Mouse (Mus musculus) intestine, embryonic 15.5 days (tissue): Measurements from ENCODE around the gene Hoxc5. TPM values are rescaled to one million over a fixed set of nuclear protein-coding genes. Genes with fewer than 3 reads are reported as not detected.

ENCODE experiments used
- ATAC-seq: fragments of 200-750 bp; cut with Nextera tagmentation; 2 replicates; pipeline ENCODE4 v1.8.0; 2017; ENCODE audit warnings: moderate TSS enrichment, moderate library complexity
- H3K27ac ChIP-seq: fragments of 300-500 bp; sonication (generic); 2 replicates; pipeline ENCODE4 v1.5.1; 2015; ENCODE audit warnings: mild to moderate bottlenecking, inconsistent platforms
- H3K27me3 ChIP-seq: fragments of 300-500 bp; sonication (generic); replicated peaks from 2 replicates; pipeline ENCODE4 v1.6.1; 2015; ENCODE audit warnings: inconsistent platforms
- H3K36me3 ChIP-seq: fragments of 300-500 bp; sonication (generic); 2 replicates; pipeline ENCODE4 v1.6.1; 2015; ENCODE audit warnings: inconsistent platforms
- H3K4me1 ChIP-seq: fragments of 300-500 bp; sonication (generic); replicated peaks from 2 replicates; pipeline ENCODE4 v1.6.1; 2015; ENCODE audit warnings: inconsistent platforms
- H3K4me2 ChIP-seq: fragments of 300-500 bp; sonication (generic); replicated peaks from 2 replicates; pipeline ENCODE4 v1.6.1; 2015; ENCODE audit warnings: mild to moderate bottlenecking, inconsistent platforms
- H3K4me3 ChIP-seq: fragments of 300-500 bp; sonication (generic); replicated peaks from 2 replicates; pipeline ENCODE4 v1.5.1; 2015; ENCODE audit warnings: inconsistent platforms
- H3K9ac ChIP-seq: fragments of 300-500 bp; sonication (generic); 2 replicates; pipeline ENCODE4 v1.6.1; 2015; ENCODE audit warnings: inconsistent platforms
- H3K9me3 ChIP-seq: fragments of 300-500 bp; sonication (generic); 2 replicates; pipeline ENCODE4 v1.6.1; 2016; ENCODE audit warnings: inconsistent platforms
- WGBS: fragments of 180-500 bp; shearing (Covaris S2); methylation state at CpG from one replicate; pipeline ENCODE4 v1.1.7; 2015; 5-methylcytosine and 5-hydroxymethylcytosine counted together
- microRNA counts: library from miRNA; unstranded; fragments of <30 nt; microRNA quantifications from one replicate; lab custom pipeline; 2016
- polyA plus RNA-seq: library from polyadenylated mRNA; unstranded; fragments of >200 nt; fragmentation: Nextera tagmentation; extraction: Ambion mirVana; gene quantifications from 2 replicates; pipeline ENCODE4 v1.2.1, GENCODE M21; 2015

The Hoxc5 gene
- polyA plus RNA-seq, 1 experiment from 2014 or later: 10.1 TPM

DNA sequence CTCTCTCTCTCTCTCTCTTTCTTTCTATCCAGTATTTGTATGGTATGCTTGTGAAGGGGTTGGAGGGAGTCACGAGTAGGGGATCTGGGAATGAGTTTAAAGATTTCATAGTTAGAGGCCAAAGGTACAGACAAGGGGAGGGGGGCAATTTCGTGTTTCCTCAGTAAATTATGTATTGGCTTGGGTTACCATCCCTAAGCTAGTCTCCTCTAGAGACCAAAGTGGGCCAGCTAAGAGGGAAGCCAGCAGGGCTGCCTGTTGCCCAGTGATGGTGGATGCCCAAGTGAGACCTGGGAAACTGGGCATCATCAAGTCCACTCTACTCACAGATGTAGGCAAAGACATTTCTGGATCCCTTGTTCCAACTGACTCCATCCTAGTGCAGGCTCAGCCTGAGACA is 94.7 kb downstream of the Hoxc5 start:
- Histone ChIP-seq H3K4me3 (no peak overlapping the region), H3K9ac (no peak overlapping the region), H3K27me3 (peaks cover 5% of the 10 kb centered on the region; the same call in 1 of the 2 replicates), H3K4me2 (no peak overlapping the region), H3K4me1 (peaks cover 23% of the 10 kb centered on the region), H3K36me3 (no peaks in the 10 kb centered on the region), H3K9me3 (no peaks in the 10 kb centered on the region), H3K27ac (peak overlapping the region; percentile 92)
- 11% methylated on average over 2 of the region's 2 CpGs for WGBS
- ATAC-seq: no peak

- Histone ChIP-seq H3K27ac (no peak overlapping the region), H3K27me3 (peaks cover 13% of the 10 kb centered on the region), H3K4me1 (peaks cover 36% of the 10 kb centered on the region), H3K9ac (no peak overlapping the region), H3K36me3 (no peaks in the 10 kb centered on the region), H3K4me2 (no peak overlapping the region), H3K9me3 (no peaks in the 10 kb centered on the region), H3K4me3 (no peak overlapping the region)
- WGBS: 27% methylated on average over 7 of the region's 7 CpGs
- 0 out of 2 replicates have a peak, but pooled peaks have one; percentile 19 for ATAC-seq
Observed at GRCm38 (mm10) chr15:103065642-103066041, 98.4 kb downstream of the Hoxc5 start.

MicroRNA genes within 50 kb of the gene (microRNA counts, 519-probe panel; counts per million panel counts)
- microRNA mmu-miR-615-3p (lab: Ali Mortazavi, UCI): 97.1 counts per million, percentile 29 among the panel's probes with 10 or more counts
- 97.1 counts per million, percentile 29 among the panel's probes with 10 or more counts for microRNA mmu-miR-615-5p (lab: Ali Mortazavi, UCI)

Other genes with a start within 250 kb of the Hoxc5 start
- gene Calcoco1, start 245.3 kb upstream of the Hoxc5 start, polyA plus RNA-seq: 27.7 and 28.5 TPM in 2 replicates
- not detected in 2 replicates for gene Hoxc13, start 46.3 kb upstream of the Hoxc5 start, polyA plus RNA-seq
- not detected in 2 replicates for gene Hoxc12, start 30.7 kb upstream of the Hoxc5 start, polyA plus RNA-seq
- not detected in 2 replicates for gene Hoxc11, start 13.0 kb upstream of the Hoxc5 start, polyA plus RNA-seq
- 1.9 and 2.6 TPM in 2 replicates for gene Hoxc10, start 647 bp upstream of the Hoxc5 start, polyA plus RNA-seq
- 1.3 and 1.4 TPM in 2 replicates for gene Hoxc9, start 9.0 kb downstream of the Hoxc5 start, polyA plus RNA-seq
- gene Hoxc8, start 23.2 kb downstream of the Hoxc5 start, polyA plus RNA-seq: 6.2 and 7.0 TPM in 2 replicates
- gene Hoxc6, start 30.8 kb downstream of the Hoxc5 start, polyA plus RNA-seq: 5.7 and 6.1 TPM in 2 replicates
- gene Hoxc4, start 51.5 kb downstream of the Hoxc5 start, polyA plus RNA-seq: 9.5 and 10.6 TPM in 2 replicates
- 17.8 and 18.2 TPM in 2 replicates for gene Smug1, start 199.6 kb downstream of the Hoxc5 start, polyA plus RNA-seq